Mouse (Mus musculus): ENCODE measurements around the gene Lrp2.

DNA sequence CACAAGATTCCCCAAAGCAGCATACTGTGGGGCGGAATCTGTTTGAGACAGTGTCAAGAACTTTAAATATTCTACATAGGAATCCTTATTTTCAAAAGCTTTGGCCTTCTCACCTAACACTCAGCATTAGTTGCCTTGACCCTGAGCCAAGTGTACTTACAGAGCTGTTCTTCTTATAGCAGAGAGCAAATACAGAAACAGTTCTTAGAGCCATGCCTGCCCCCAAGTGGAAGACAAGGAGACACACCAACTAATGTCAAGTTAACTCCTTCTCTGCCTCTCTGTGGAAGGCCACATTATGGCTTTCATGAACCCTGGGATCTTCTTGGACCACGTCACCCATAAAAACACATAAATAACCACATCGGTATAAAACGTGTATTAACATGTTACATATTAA, 114.0 kb downstream of the Lrp2 start:
- TF ChIP-seq POLR2A (IDR thresholded peaks at IDR 0.05; ENCODE audit: borderline replicate concordance, low read depth, low read length) (no peak), CTCF (IDR thresholded peaks at IDR 0.05; ENCODE audit: low read depth, low read length) (no peak)

Data from bone marrow macrophage, adult 2 months (primary cell).